Mouse (Mus musculus) neural tube, embryonic 11.5 days (tissue): ENCODE measurements around the gene Cd55b. TPM values are rescaled to one million over a fixed set of nuclear protein-coding genes. Genes with fewer than 3 reads are reported as not detected.

Experiments used
- ATAC-seq: fragments of 200-750 bp; cut with Nextera tagmentation; 2 replicates; pipeline ENCODE4 v1.8.0; 2017; ENCODE audit warnings: moderate number of reproducible peaks, mild to moderate bottlenecking, moderate TSS enrichment, moderate library complexity; ENCODE audit not compliant: insufficient read depth, low FRiP score, low TSS enrichment
- DNase-seq: peaks from one replicate; pipeline ENCODE4 v3.0.0-alpha.2; 2015; ENCODE audit warnings: low spot score
- H3K27ac ChIP-seq: fragments of 300-500 bp; sonication (generic); 2 replicates; pipeline ENCODE4 v1.5.1; 2014; ENCODE audit warnings: low read depth, mild to moderate bottlenecking, low read length
- H3K27me3 ChIP-seq: fragments of 300-500 bp; sonication (generic); 2 replicates; pipeline ENCODE4 v1.6.1; 2014; ENCODE audit warnings: mild to moderate bottlenecking, low read length, mixed read lengths; ENCODE audit not compliant: control insufficient read depth, insufficient read depth
- H3K36me3 ChIP-seq: fragments of 300-500 bp; sonication (generic); 2 replicates; pipeline ENCODE4 v1.6.1; 2014; ENCODE audit warnings: mild to moderate bottlenecking, low read length, moderate library complexity, mixed read lengths; ENCODE audit not compliant: control insufficient read depth, insufficient read depth
- H3K4me1 ChIP-seq: fragments of 300-500 bp; sonication (generic); 2 replicates; pipeline ENCODE4 v1.6.1; 2014; ENCODE audit warnings: low read length, mixed read lengths; ENCODE audit not compliant: control insufficient read depth, insufficient read depth
- H3K4me2 ChIP-seq: fragments of 300-500 bp; sonication (generic); 2 replicates; pipeline ENCODE4 v1.6.1; 2014; ENCODE audit warnings: low read depth, mild to moderate bottlenecking, moderate library complexity
- H3K4me3 ChIP-seq: fragments of 300-500 bp; sonication (generic); 2 replicates; pipeline ENCODE4 v1.5.1; 2014; ENCODE audit warnings: low read depth, low read length
- H3K9ac ChIP-seq: fragments of 300-500 bp; sonication (generic); 2 replicates; pipeline ENCODE4 v1.6.1; 2014; ENCODE audit warnings: mild to moderate bottlenecking, low read length
- H3K9me3 ChIP-seq: fragments of 300-500 bp; sonication (generic); 2 replicates; pipeline ENCODE4 v1.6.1; 2016; ENCODE audit warnings: low read length; ENCODE audit not compliant: control insufficient read depth
- WGBS: fragments of 180-500 bp; shearing (Covaris S2); extraction: QIAGEN DNeasy Blood & Tissue Kit; methylation state at CpG from one replicate; pipeline ENCODE4 v1.1.7; 2014; 5-methylcytosine and 5-hydroxymethylcytosine counted together
- polyA plus RNA-seq: library from polyadenylated mRNA; unstranded; fragments of >200 nt; fragmentation: Nextera tagmentation; extraction: Ambion mirVana; gene quantifications from 2 replicates; pipeline ENCODE4 v1.2.1, GENCODE M21; 2014

The Cd55b gene
- polyA plus RNA-seq, 1 experiment from 2014 or later: not detected

DNA sequence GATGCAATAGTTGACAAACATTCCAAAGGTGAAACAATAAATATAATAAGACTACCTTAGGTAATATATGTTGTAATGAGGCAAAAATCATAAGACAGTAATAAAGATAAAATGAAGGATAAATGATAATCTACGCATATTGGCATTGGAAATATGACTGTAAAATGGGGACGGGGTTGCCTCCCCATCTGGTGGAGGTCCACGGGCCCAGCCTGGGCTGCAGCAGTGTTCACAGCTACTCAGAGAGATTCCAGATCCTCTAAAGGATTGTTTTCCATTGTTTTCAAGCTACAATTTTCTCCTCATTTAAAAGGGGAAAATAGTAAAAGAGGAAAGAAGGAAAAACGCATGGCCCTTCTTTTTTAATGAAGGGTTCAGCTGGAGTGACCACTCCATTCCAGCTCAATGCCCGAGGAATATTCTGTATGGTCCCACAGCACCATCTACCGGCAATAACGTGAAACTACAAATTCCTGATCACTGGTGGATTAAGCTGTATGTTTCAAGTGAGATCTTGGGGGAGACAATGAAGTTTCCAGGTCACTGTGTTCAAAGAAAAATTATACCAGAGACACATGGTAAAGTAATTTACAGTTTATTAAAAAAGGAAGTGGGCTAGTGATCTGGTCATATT is 50.8 kb downstream of the Cd55b start:
- DNase-seq (peak; percentile 64), ATAC-seq (peak; percentile 64)
- no peaks in the 10 kb centered on the region for H3K9me3 ChIP-seq
- H3K4me3 ChIP-seq: no peak overlapping the region
- 37% methylated on average over 7 of the region's 7 CpGs for WGBS
- H3K27ac ChIP-seq: no peak overlapping the region
- H3K27me3 ChIP-seq: no peaks in the 10 kb centered on the region
- no peaks in the 10 kb centered on the region for H3K36me3 ChIP-seq
- no peak overlapping the region for H3K4me2 ChIP-seq
- no peak overlapping the region for H3K9ac ChIP-seq
- H3K4me1 ChIP-seq: no peaks in the 10 kb centered on the region

DNA sequence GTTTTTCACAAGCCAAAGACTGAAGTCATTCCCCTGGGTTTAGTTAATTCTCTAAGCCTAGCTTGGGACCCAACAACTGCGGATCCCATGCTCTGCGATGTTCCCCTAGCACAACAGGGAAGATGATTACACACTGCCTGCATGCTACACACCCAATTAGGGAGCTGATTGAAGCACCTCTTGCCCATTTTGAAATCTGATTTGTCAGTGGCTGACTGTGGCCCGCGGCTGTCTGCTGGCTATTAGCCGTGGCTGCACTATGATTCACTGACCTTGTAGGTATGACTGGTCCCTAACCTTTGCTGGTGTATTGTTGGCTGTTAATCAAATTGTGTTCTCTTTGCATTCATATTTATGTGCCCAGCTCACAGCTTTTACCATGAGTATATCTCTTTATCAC is 51.5 kb downstream of the Cd55b start:
- no peaks in the 10 kb centered on the region for H3K4me1 ChIP-seq
- no peak for DNase-seq
- H3K27ac ChIP-seq: no peak overlapping the region
- no peaks in the 10 kb centered on the region for H3K9me3 ChIP-seq
- no peak overlapping the region for H3K4me3 ChIP-seq
- no peak; the same call in 1 of the 2 replicates for ATAC-seq
- no peak overlapping the region for H3K9ac ChIP-seq
- no peaks in the 10 kb centered on the region for H3K27me3 ChIP-seq
- no peaks in the 10 kb centered on the region for H3K36me3 ChIP-seq
- 93% methylated on average over 5 of the region's 5 CpGs for WGBS
- no peak overlapping the region for H3K4me2 ChIP-seq

DNA sequence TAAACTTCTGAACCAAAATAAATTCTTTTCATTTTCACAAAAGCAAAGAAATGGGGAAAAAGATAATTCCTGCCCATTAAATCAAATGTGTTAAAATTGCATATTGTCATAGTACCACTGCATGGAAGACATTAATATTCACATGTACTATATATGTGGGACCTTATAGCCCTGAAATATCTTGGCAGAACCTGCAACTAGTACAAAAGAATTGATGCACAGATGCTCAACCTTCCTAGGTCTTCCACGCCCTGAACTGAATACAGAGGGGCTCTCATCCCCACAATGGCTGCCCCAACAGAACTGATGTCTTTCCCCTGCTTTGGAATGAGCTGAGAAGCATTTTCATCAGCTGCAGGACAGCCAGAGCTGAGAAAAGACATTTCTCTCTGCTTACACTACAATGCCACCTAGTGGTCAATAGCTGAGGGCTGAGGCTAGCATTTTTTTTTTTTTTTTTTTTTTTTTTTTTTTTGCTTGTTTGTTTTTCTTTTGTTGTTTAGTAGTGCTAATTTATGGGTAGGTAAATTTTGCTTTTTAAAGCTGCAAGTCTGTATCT is 72.7 kb downstream of the Cd55b start:
- Histone ChIP-seq H3K4me1 (no peaks in the 10 kb centered on the region), H3K9ac (no peak overlapping the region), H3K27me3 (no peaks in the 10 kb centered on the region), H3K4me2 (no peak overlapping the region), H3K27ac (no peak overlapping the region), H3K4me3 (no peak overlapping the region), H3K9me3 (no peaks in the 10 kb centered on the region), H3K36me3 (no peaks in the 10 kb centered on the region)
- 17% methylated on average over 1 of the region's 1 CpGs for WGBS
- DNase-seq (peak; percentile 41), ATAC-seq (peak; percentile 59; the same call in 1 of the 2 replicates)

DNA sequence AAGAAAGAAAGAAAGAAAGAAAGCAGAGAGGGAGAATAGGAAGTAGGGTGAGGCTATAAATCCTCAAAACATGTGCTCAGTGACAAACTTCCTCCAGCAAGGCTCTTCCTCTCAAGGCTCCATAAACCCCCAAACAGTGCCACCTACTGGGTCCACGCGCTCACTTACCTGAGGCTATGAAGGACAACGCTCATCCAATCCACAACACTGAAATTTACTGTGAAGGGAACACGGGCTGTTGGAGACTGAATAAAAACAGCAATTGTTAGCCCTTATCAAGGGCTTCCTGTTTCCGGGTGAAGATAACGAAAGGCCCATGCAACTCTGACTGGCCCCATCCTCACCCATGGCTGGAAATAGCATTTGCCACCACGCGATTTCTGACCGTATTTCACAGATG is 80.4 kb downstream of the Cd55b start:
- ATAC-seq (no peak), DNase-seq (no peak)
- 87% methylated on average over 9 of the region's 9 CpGs for WGBS
- Histone ChIP-seq H3K4me3 (no peak overlapping the region), H3K9me3 (no peaks in the 10 kb centered on the region), H3K27ac (no peak overlapping the region), H3K36me3 (no peaks in the 10 kb centered on the region), H3K4me1 (no peaks in the 10 kb centered on the region), H3K27me3 (no peaks in the 10 kb centered on the region), H3K9ac (no peak overlapping the region), H3K4me2 (no peak overlapping the region)

Other genes with a start within 250 kb of the Cd55b start
- gene Cd55, start 39.7 kb upstream of the Cd55b start, polyA plus RNA-seq: 4.2 and 4.9 TPM in 2 replicates
- gene Zp3r, start 206.6 kb upstream of the Cd55b start, polyA plus RNA-seq: not detected in 2 replicates
- not detected in 2 replicates for gene C4bp, start 238.6 kb upstream of the Cd55b start, polyA plus RNA-seq